Mouse (Mus musculus) thymus, adult 2 months (tissue): ENCODE measurements around the gene Sema3b. TPM values are rescaled to one million over a fixed set of nuclear protein-coding genes. Genes with fewer than 3 reads are reported as not detected.

ENCODE experiments used
- DNase-seq: peaks from one replicate; pipeline ENCODE4 v3.0.0; 2021
- H3K27ac ChIP-seq: fragments of 200-500 bp; 2 replicates; pipeline ENCODE4 v1.5.1; 2012; ENCODE audit warnings: low read length, control low read depth; ENCODE audit not compliant: control insufficient read depth, insufficient read depth
- H3K27me3 ChIP-seq: fragments of 200-500 bp; 2 replicates; pipeline ENCODE4 v1.6.1; 2012; ENCODE audit warnings: mild to moderate bottlenecking, low read length, moderate library complexity, mixed read lengths; ENCODE audit not compliant: control insufficient read depth, insufficient read depth
- H3K36me3 ChIP-seq: fragments of 200-500 bp; 2 replicates; pipeline ENCODE4 v1.6.1; 2012; ENCODE audit warnings: mild to moderate bottlenecking, low read length, moderate library complexity; ENCODE audit not compliant: control insufficient read depth, insufficient read depth
- H3K4me1 ChIP-seq: fragments of 200-500 bp; replicated peaks from 2 replicates; pipeline ENCODE4 v1.6.1; 2012; ENCODE audit warnings: low read length; ENCODE audit not compliant: control insufficient read depth, insufficient read depth
- H3K4me3 ChIP-seq: fragments of 200-500 bp; 2 replicates; pipeline ENCODE4 v1.5.1; 2012; ENCODE audit warnings: mild to moderate bottlenecking, low read length, control low read depth, moderate library complexity; ENCODE audit not compliant: control insufficient read depth, insufficient read depth
- CTCF ChIP-seq: fragments of 200-500 bp; IDR thresholded peaks from 2 replicates; pipeline ENCODE4 v1.5.1; 2012; ENCODE audit warnings: mild to moderate bottlenecking, control low read depth, low read length, moderate library complexity, borderline replicate concordance; ENCODE audit not compliant: control insufficient read depth, poor library complexity, insufficient read depth; ENCODE audit errors: extremely low read depth
- POLR2A ChIP-seq: fragments of 200-500 bp; IDR thresholded peaks from 2 replicates; pipeline ENCODE4 v1.6.1; 2012; ENCODE audit warnings: mild to moderate bottlenecking, low read length, control low read depth, moderate library complexity; ENCODE audit not compliant: control insufficient read depth, poor library complexity, insufficient read depth; ENCODE audit errors: extremely low read depth
- WGBS: fragments of 180-500 bp; shearing (Covaris S2); methylation state at CpG from one replicate; pipeline ENCODE4 v1.1.7; 2018; 5-methylcytosine and 5-hydroxymethylcytosine counted together
- polyA plus RNA-seq: library from polyadenylated mRNA; depleted of rRNA; stranded (reverse); fragments of >200 nt; gene quantifications from 2 replicates; pipeline ENCODE4 v1.2.3, GENCODE M21; 2012; rRNA removed

The Sema3b gene
- 4.3 and 4.9 TPM in 2 replicates for polyA plus RNA-seq

GRCm38 (mm10) chr9:107608741-107609432, at the start of gene Sema3b:
Gene Sema3b, minus strand, starts transcription at chr9:107609229.
- Histone ChIP-seq H3K4me3 (no peak within 1 kb of the TSS), H3K4me1 (peaks cover 19% of the 10 kb centered on the region), H3K27me3 (no peaks in the 10 kb centered on the region), H3K27ac (no peak within 1 kb of the TSS), H3K36me3 (peaks cover 2% of the 10 kb centered on the region)
- TF ChIP-seq POLR2A, result no peak
- no peak for TF ChIP-seq CTCF
- no peak for DNase-seq
- WGBS, result 84% methylated on average over 12 of the region's 12 CpGs

DNA sequence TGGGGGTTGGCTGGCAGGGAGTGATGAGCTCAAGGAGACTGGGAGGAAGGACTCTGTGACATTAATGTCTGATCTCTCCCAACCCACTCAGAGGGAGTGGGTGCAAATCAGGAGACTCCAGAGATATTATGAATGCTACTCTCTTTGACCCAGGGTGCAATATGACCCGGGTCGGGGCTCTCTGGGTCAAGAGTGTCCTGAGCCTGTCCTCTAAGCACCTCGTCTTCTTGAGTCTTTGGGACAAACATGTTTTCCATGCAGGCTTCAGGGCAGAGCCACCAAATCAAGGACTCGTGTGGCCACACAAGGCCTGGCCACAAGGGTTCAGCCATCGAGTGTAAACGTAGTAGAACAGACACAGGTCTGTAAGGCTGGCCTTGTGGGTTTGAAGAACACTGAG, 49.1 kb upstream of the Sema3b start:
- TF ChIP-seq POLR2A (no peak), CTCF (no peak)
- Histone ChIP-seq H3K4me3 (no peak overlapping the region), H3K27ac (no peak overlapping the region), H3K4me1 (no peaks in the 10 kb centered on the region), H3K36me3 (no peaks in the 10 kb centered on the region), H3K27me3 (no peaks in the 10 kb centered on the region)
- no peak for DNase-seq
- WGBS, result 90% methylated on average over 6 of the region's 6 CpGs

- no peak overlapping the region for H3K27ac ChIP-seq
- no peak for DNase-seq
- no peaks in the 10 kb centered on the region for H3K4me1 ChIP-seq
- H3K27me3 ChIP-seq, result no peaks in the 10 kb centered on the region
- no peak for TF ChIP-seq CTCF
- TF ChIP-seq POLR2A, result no peak
- H3K36me3 ChIP-seq, result no peaks in the 10 kb centered on the region
- 82% methylated on average over 5 of the region's 5 CpGs for WGBS
- H3K4me3 ChIP-seq, result no peak overlapping the region
Measured at GRCm38 (mm10) chr9:107657144-107657543, 48.1 kb upstream of the Sema3b start.

DNA sequence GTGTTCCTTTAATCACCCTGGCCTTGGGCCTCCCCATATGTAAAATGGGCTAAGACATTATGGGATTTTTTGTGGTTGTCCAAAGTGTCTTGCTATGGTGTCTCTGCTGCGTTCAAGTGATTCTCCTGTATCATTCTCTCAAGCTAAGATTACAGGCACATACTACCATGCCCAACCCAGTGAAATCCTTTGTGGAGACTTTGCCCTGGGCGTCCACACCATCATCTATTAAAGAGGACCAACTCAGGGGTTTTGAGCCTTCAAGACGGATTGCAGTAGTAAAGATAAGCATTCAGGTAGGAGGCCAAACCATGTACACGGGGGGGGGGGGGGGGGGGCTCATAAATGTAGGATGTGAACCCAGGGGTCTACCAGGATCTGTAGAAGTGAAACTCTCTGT, 45.6 kb upstream of the Sema3b start:
- Histone ChIP-seq H3K4me3 (no peak overlapping the region), H3K4me1 (no peaks in the 10 kb centered on the region), H3K27ac (no peak overlapping the region), H3K27me3 (no peaks in the 10 kb centered on the region), H3K36me3 (no peaks in the 10 kb centered on the region)
- DNase-seq, result no peak
- 87% methylated on average over 4 of the region's 4 CpGs for WGBS
- TF ChIP-seq CTCF (no peak), POLR2A (no peak)

- 86% methylated on average over 2 of the region's 2 CpGs for WGBS
- Histone ChIP-seq H3K27me3 (no peaks in the 10 kb centered on the region), H3K4me3 (no peak overlapping the region), H3K4me1 (no peaks in the 10 kb centered on the region), H3K36me3 (no peaks in the 10 kb centered on the region), H3K27ac (no peak overlapping the region)
- no peak for DNase-seq
- no peak for TF ChIP-seq CTCF
- TF ChIP-seq POLR2A, result no peak
Measured at GRCm38 (mm10) chr9:107653474-107653873, 44.4 kb upstream of the Sema3b start.

DNA sequence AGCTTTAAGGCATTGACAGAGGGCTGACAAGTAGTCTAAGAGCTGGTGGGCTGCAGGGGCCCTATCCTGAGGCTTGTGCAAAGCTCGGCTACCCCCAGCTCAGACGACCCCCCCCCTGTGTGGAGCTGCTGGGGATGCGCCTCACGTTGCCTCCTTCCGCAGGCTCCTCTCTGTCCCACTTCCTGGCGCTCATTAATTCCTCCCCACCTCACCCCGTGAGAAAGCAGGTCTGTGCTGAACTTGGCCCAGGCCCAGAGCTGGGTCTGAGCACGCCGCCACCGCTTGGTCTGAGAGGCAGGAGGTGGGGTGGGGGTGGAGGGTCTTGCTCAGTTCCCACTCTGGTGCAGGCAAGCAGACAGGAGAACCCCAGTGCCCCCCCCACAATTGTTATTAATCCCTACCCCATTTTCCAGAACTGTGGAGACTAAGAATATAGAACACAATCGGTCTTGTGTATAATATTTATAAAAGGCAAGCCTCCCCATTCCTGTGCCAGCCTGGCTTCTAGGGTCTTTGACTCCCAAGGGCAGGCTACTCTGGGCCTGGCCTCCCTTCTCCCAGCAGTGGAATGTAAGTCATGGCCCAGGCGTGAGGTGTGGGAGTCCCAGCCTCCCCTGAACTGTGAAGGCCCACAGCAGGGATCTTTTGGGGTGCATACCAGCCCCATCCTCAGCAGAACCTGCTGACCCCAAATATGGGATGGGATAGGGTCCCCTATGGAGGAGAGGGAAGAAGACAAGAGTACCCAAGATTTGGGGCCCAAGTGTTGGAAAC, 41.9 kb upstream of the Sema3b start:
- no peaks in the 10 kb centered on the region for H3K36me3 ChIP-seq
- no peak overlapping the region for H3K27ac ChIP-seq
- TF ChIP-seq CTCF (no peak), POLR2A (no peak)
- H3K27me3 ChIP-seq, result no peaks in the 10 kb centered on the region
- H3K4me3 ChIP-seq, result no peak overlapping the region
- DNase-seq, result no peak
- H3K4me1 ChIP-seq, result no peaks in the 10 kb centered on the region
- WGBS, result 54% methylated on average over 12 of the region's 12 CpGs

GRCm38 (mm10) chr9:107650225-107650624, 41.2 kb upstream of the Sema3b start:
- Histone ChIP-seq H3K4me1 (no peaks in the 10 kb centered on the region), H3K27me3 (no peaks in the 10 kb centered on the region), H3K36me3 (no peaks in the 10 kb centered on the region), H3K4me3 (no peak overlapping the region), H3K27ac (no peak overlapping the region)
- TF ChIP-seq POLR2A (no peak), CTCF (no peak)
- 91% methylated on average over 7 of the region's 7 CpGs for WGBS
- DNase-seq, result no peak
